Mouse (Mus musculus) kidney, postnatal 0 days (tissue): ENCODE measurements at regions not wholly inside any gene's neighbourhood (a gene's known extent, or its start where the extent isn't known, plus 50 kb on each side); places are given as distances from the start of the nearest gene placed in this dataset.

Source experiments
- ATAC-seq: fragments of 200-750 bp; cut with Nextera tagmentation; replicated peaks from 2 replicates; pipeline ENCODE4 v1.8.0; 2017; ENCODE audit warnings: low read depth, moderate number of reproducible peaks, moderate TSS enrichment, moderate library complexity; ENCODE audit not compliant: low FRiP score
- DNase-seq: peaks from one replicate; pipeline ENCODE4 v3.0.0-alpha.2; 2016; ENCODE audit warnings: low spot score
- H3K27ac ChIP-seq: fragments of 300-500 bp; sonication (generic); 2 replicates; pipeline ENCODE4 v1.5.1; 2014; ENCODE audit warnings: mild to moderate bottlenecking
- H3K27me3 ChIP-seq: fragments of 300-500 bp; sonication (generic); 2 replicates; pipeline ENCODE4 v1.6.1; 2014; ENCODE audit warnings: low read length, mixed read lengths; ENCODE audit not compliant: insufficient read depth
- H3K36me3 ChIP-seq: fragments of 300-500 bp; sonication (generic); 2 replicates; pipeline ENCODE4 v1.6.1; 2014; ENCODE audit warnings: low read length, mixed read lengths; ENCODE audit not compliant: insufficient read depth
- H3K4me1 ChIP-seq: fragments of 300-500 bp; sonication (generic); replicated peaks from 2 replicates; pipeline ENCODE4 v1.6.1; 2014; ENCODE audit warnings: antibody characterized with exemption, low read length, mixed read lengths; ENCODE audit not compliant: insufficient read depth
- H3K4me2 ChIP-seq: fragments of 300-500 bp; sonication (generic); 2 replicates; pipeline ENCODE4 v1.6.1; 2014; ENCODE audit warnings: mild to moderate bottlenecking, low read length, moderate library complexity, mixed read lengths
- H3K4me3 ChIP-seq: fragments of 300-500 bp; sonication (generic); replicated peaks from 2 replicates; pipeline ENCODE4 v1.5.1; 2014; ENCODE audit warnings: low read depth, low read length
- H3K9ac ChIP-seq: fragments of 300-500 bp; sonication (generic); 2 replicates; pipeline ENCODE4 v1.6.1; 2014; ENCODE audit warnings: low read depth, low read length
- H3K9me3 ChIP-seq: fragments of 300-500 bp; sonication (generic); replicated peaks from 2 replicates; pipeline ENCODE4 v1.6.1; 2016; ENCODE audit warnings: low read length, inconsistent platforms, mixed read lengths
- CTCF ChIP-seq: IDR thresholded peaks from 2 replicates; pipeline ENCODE4 v1.5.1; 2016; ENCODE audit warnings: antibody characterized with exemption, low read depth, mild to moderate bottlenecking, moderate library complexity
- WGBS: fragments of 180-500 bp; shearing (Covaris S2); extraction: QIAGEN DNeasy Blood & Tissue Kit; methylation state at CpG from one replicate; pipeline ENCODE4 v1.1.7; 2014; 5-methylcytosine and 5-hydroxymethylcytosine counted together

DNA sequence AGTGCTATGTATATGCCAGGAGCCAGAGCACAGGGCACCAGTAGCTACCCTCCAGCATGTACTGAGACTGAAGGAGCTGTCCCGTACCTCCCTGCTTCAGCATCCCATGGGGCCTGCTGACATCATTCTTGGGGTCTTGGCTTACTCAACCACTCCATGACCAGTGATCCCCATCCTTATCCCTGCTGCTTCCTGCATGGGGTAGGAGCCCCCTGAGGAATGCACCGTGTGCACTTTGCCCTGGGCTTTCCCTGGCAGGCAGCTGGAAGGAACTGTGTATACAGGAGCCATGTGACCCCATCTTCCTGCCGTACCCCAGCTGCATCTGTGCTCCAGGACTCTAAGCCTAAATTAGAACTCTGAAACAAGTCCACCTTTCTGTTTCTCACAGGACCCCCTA is 70.3 kb upstream of the Ccnd1 start:
- Histone ChIP-seq H3K36me3 (no peaks in the 10 kb centered on the region), H3K27me3 (no peaks in the 10 kb centered on the region), H3K9me3 (no peaks in the 10 kb centered on the region), H3K4me2 (no peak overlapping the region), H3K4me3 (no peak overlapping the region), H3K9ac (no peak overlapping the region), H3K27ac (no peak overlapping the region), H3K4me1 (no peaks in the 10 kb centered on the region)
- DNase-seq: no peak
- no peak for ATAC-seq
- 60% methylated on average over 3 of the region's 3 CpGs for WGBS
- TF ChIP-seq CTCF: no peak

- no peak for DNase-seq
- no peaks in the 10 kb centered on the region for H3K27me3 ChIP-seq
- no peak overlapping the region for H3K9ac ChIP-seq
- no peaks in the 10 kb centered on the region for H3K4me1 ChIP-seq
- no peaks in the 10 kb centered on the region for H3K36me3 ChIP-seq
- TF ChIP-seq CTCF: no peak
- no peak overlapping the region for H3K4me2 ChIP-seq
- 61% methylated on average over 7 of the region's 7 CpGs for WGBS
- no peaks in the 10 kb centered on the region for H3K9me3 ChIP-seq
- H3K4me3 ChIP-seq: no peak overlapping the region
- ATAC-seq: no peak
- H3K27ac ChIP-seq: no peak overlapping the region
Measured at GRCm38 (mm10) chr7:145008662-145009333, 69.1 kb upstream of the Ccnd1 start.

- Histone ChIP-seq H3K4me2 (no peak overlapping the region), H3K9ac (no peak overlapping the region), H3K27me3 (no peaks in the 10 kb centered on the region), H3K36me3 (no peaks in the 10 kb centered on the region), H3K4me1 (no peaks in the 10 kb centered on the region), H3K9me3 (no peaks in the 10 kb centered on the region), H3K27ac (no peak overlapping the region), H3K4me3 (no peak overlapping the region)
- DNase-seq (no peak), ATAC-seq (no peak)
- no peak for TF ChIP-seq CTCF
- 83% methylated on average over 2 of the region's 2 CpGs for WGBS
Measured at GRCm38 (mm10) chr7:145007216-145007615, 67.5 kb upstream of the Ccnd1 start.

GRCm38 (mm10) chr7:145001503-145002084 is 61.9 kb upstream of the Ccnd1 start:
- ATAC-seq (no peak), DNase-seq (no peak)
- H3K9ac ChIP-seq: no peak overlapping the region
- no peaks in the 10 kb centered on the region for H3K9me3 ChIP-seq
- no peak for TF ChIP-seq CTCF
- no peak overlapping the region for H3K4me2 ChIP-seq
- no peak overlapping the region for H3K4me3 ChIP-seq
- no peaks in the 10 kb centered on the region for H3K27me3 ChIP-seq
- H3K36me3 ChIP-seq: no peaks in the 10 kb centered on the region
- 64% methylated on average over 4 of the region's 4 CpGs for WGBS
- no peaks in the 10 kb centered on the region for H3K4me1 ChIP-seq
- H3K27ac ChIP-seq: no peak overlapping the region

DNA sequence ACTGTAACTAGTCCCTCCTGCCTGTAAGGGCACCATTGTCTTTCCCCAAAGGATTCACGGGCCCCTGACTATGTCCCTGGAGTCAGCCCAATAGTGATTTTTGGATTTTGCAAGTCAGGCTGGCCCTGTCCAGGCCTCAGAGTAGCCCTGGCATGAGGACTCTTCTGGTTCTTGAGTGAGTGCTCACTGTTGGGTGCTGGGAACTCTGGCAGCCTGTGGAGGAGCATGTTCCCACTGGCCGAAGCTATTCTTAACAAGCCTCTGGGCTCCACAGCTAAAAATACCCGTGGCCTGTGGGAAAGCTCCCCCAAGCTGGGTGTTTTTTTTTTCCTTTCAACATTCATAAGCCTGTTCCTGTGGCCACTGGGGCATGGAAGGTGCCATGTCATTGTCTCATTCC is 60.0 kb upstream of the Ccnd1 start:
- no peaks in the 10 kb centered on the region for H3K4me1 ChIP-seq
- WGBS: 63% methylated on average over 3 of the region's 3 CpGs
- H3K4me3 ChIP-seq: no peak overlapping the region
- no peaks in the 10 kb centered on the region for H3K36me3 ChIP-seq
- H3K9me3 ChIP-seq: no peaks in the 10 kb centered on the region
- H3K27me3 ChIP-seq: no peaks in the 10 kb centered on the region
- no peak overlapping the region for H3K27ac ChIP-seq
- ATAC-seq (no peak), DNase-seq (no peak)
- H3K9ac ChIP-seq: no peak overlapping the region
- no peak for TF ChIP-seq CTCF
- H3K4me2 ChIP-seq: no peak overlapping the region

DNA sequence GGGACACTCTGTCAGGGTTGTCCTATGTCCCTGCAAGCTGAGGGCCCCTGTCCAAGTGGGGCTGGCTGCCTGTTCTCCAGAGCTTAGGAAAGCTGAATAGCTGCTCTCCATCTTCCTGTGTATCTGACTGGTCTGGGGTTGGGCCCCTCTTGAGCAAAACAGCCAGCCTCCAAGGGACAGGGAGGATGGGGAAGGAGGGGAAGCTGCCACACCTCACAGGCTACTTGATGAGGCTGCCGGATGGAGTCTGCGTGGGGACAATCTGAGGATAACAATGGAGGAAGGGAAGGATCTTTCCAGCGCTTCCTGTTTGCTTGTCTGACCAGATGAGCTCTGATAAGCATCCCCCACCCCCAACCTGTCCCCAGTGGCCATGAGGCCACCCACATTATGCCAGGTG is 57.1 kb upstream of the Ccnd1 start:
- ATAC-seq: no peak
- Histone ChIP-seq H3K27me3 (no peaks in the 10 kb centered on the region), H3K9me3 (no peaks in the 10 kb centered on the region), H3K4me2 (no peak overlapping the region), H3K36me3 (no peaks in the 10 kb centered on the region), H3K27ac (no peak overlapping the region), H3K4me1 (no peaks in the 10 kb centered on the region), H3K9ac (no peak overlapping the region), H3K4me3 (no peak overlapping the region)
- no peak for TF ChIP-seq CTCF
- 51% methylated on average over 3 of the region's 3 CpGs for WGBS
- DNase-seq: peak; percentile 24

- no peaks in the 10 kb centered on the region for H3K36me3 ChIP-seq
- no peak overlapping the region for H3K9ac ChIP-seq
- no peak overlapping the region for H3K4me2 ChIP-seq
- no peak overlapping the region for H3K4me3 ChIP-seq
- DNase-seq: no peak
- H3K4me1 ChIP-seq: no peaks in the 10 kb centered on the region
- no peaks in the 10 kb centered on the region for H3K9me3 ChIP-seq
- 70% methylated on average over 4 of the region's 4 CpGs for WGBS
- H3K27ac ChIP-seq: no peak overlapping the region
- no peak for ATAC-seq
- no peaks in the 10 kb centered on the region for H3K27me3 ChIP-seq
- TF ChIP-seq CTCF: no peak
Measured at GRCm38 (mm10) chr7:144994229-144994628, 54.5 kb upstream of the Ccnd1 start.
